In genomic region chr8:48672471-48672870, GRCm38 (mm10) we compare ENCODE assay signal across 21 mouse cellular contexts.
DNase-seq lines count a peak whose midpoint lies in the region; ATAC-seq lines count a peak whose summit lies in the region.
"Had no signal": no experiment of that assay in that cellular context is flagged by ENCODE, and none has a peak within 500 bp of the region (broad histone marks: within the 10 kb centered on the region; RNA-seq: fewer than 3 reads in every experiment).

No protein-coding gene starts in this region.

- no peak overlapping the region for H3K9ac ChIP-seq in hindbrain, embryonic 14.5 days
- H3K9ac ChIP-seq: heart, embryonic 15.5 days; liver, embryonic 13.5 days; lung, embryonic 15.5 days; midbrain, embryonic 12.5 days; neural tube, embryonic 13.5 days had no signal

- H3K9me3 ChIP-seq in hindbrain, embryonic 14.5 days (ENCODE audit: control insufficient read depth, low read length), result no peaks in the 10 kb centered on the region
- H3K9me3 ChIP-seq: heart, embryonic 15.5 days; liver, embryonic 13.5 days; lung, embryonic 15.5 days; midbrain, embryonic 12.5 days; neural tube, embryonic 13.5 days had no signal

- no peak overlapping the region for H3K4me2 ChIP-seq in hindbrain, embryonic 14.5 days (replicated peaks)
- H3K4me2 ChIP-seq: heart, embryonic 15.5 days; liver, embryonic 13.5 days; lung, embryonic 15.5 days; midbrain, embryonic 12.5 days; neural tube, embryonic 13.5 days had no signal

- no peak overlapping the region for H3K27ac ChIP-seq in hindbrain, embryonic 14.5 days
- H3K27ac ChIP-seq: gastrocnemius, adult 2 months; heart, embryonic 15.5 days; liver, embryonic 13.5 days; lung, embryonic 15.5 days; macrophage; midbrain, embryonic 12.5 days had no signal

- no peak for ATAC-seq in hindbrain, embryonic 14.5 days (ENCODE audit: low FRiP score)
- ATAC-seq: inflammation-experienced regulatory T-cells, adult 6 months had no signal

- WGBS in hindbrain, embryonic 14.5 days, result 89% methylated on average over 11 of the region's 11 CpGs

- no peak overlapping the region for H3K4me3 ChIP-seq in hindbrain, embryonic 14.5 days (replicated peaks; ENCODE audit: low read length)
- H3K4me3 ChIP-seq: gastrocnemius, adult 2 months; heart, embryonic 15.5 days; liver, embryonic 13.5 days; lung, embryonic 15.5 days; midbrain, embryonic 12.5 days; neural tube, embryonic 13.5 days had no signal

- no peaks in the 10 kb centered on the region for H3K27me3 ChIP-seq in hindbrain, embryonic 14.5 days (ENCODE audit: control insufficient read depth, insufficient read depth, low read length)
- H3K27me3 ChIP-seq: heart, embryonic 15.5 days; liver, embryonic 13.5 days; lung, embryonic 15.5 days; neural tube, embryonic 13.5 days had no signal

- DNase-seq in heart, adult 11 months, result peak; percentile 42
- DNase-seq in heart, adult 8-10 months (ENCODE audit: low spot score), result no peak
- peak; percentile 63 for DNase-seq in brain, adult 2 months (ENCODE audit: low read depth, low spot score)
- peak; percentile 27 to 53 for DNase-seq in frontal cortex, adult 2 months (ENCODE audit: extremely low spot score in 1 of 2, low spot score in 1 of 2)
- peak; percentile 36 to 39 for DNase-seq in right cerebral cortex, adult 2 months (ENCODE audit: low spot score in 2 of 2)
- no peak for DNase-seq in hindbrain, embryonic 14.5 days (ENCODE audit: low spot score)
- no peak for DNase-seq in ovary, postnatal 36 days (ENCODE audit: low spot score)
- DNase-seq: cerebellum, adult 11-12 months; cerebellum, postnatal 36 days; gastrocnemius, adult 2 months; heart, adult 18-20 months; kidney, adult 9 months; kidney, postnatal 4 days; liver, embryonic 13.5 days; spleen, adult 18-20 months had no signal

- no peaks in the 10 kb centered on the region for H3K36me3 ChIP-seq in hindbrain, embryonic 14.5 days (replicated peaks; ENCODE audit: control insufficient read depth, insufficient read depth)
- H3K36me3 ChIP-seq: heart, embryonic 15.5 days; liver, embryonic 13.5 days; lung, embryonic 15.5 days had no signal

- no peaks in the 10 kb centered on the region for H3K4me1 ChIP-seq in hindbrain, embryonic 14.5 days (replicated peaks; ENCODE audit: control insufficient read depth, insufficient read depth, low read length)
- H3K4me1 ChIP-seq: heart, embryonic 15.5 days; liver, embryonic 13.5 days; midbrain, embryonic 12.5 days had no signal

Comparison
In these comparisons a context has a peak if more than half of its experiments do, and no peak if none do; other contexts are left out.
1. DNase-seq: peak in heart, adult 11 months (single experiment), brain, adult 2 months (single experiment), frontal cortex, adult 2 months (2 of 2) and right cerebral cortex, adult 2 months (2 of 2); none in heart, adult 8-10 months (single experiment), hindbrain, embryonic 14.5 days (single experiment) and ovary, postnatal 36 days (single experiment).